Mouse (Mus musculus): ENCODE data around the gene Sppl2b.

GRCm38 (mm10) chr10:80837827-80838226 lies 17.2 kb upstream of the Sppl2b start:
- no peak for TF ChIP-seq CTCF (IDR thresholded peaks at IDR 0.05; ENCODE audit: low read depth, low read length)
- TF ChIP-seq POLR2A (IDR thresholded peaks at IDR 0.05; ENCODE audit: borderline replicate concordance, low read depth, low read length) = no peak
